Mouse (Mus musculus) adrenal gland, postnatal 10 days (tissue): Measurements from ENCODE around the gene Kcne4. TPM values are rescaled to one million over a fixed set of nuclear protein-coding genes. Genes with fewer than 3 reads are reported as not detected.

ENCODE experiments used
- DNase-seq: peaks from one replicate; pipeline ENCODE4 v3.0.0; 2021; ENCODE audit warnings: mixed read lengths
- total RNA-seq, 2 experiments: library from RNA; stranded (reverse); gene quantifications; 2 replicates each; pipeline ENCODE4 v1.2.3; 2021

Gene Kcne4
- total RNA-seq, 2 experiments from 2014 or later, result 4.3 to 7.0 TPM

- DNase-seq, result no peak
These were observed 43.0 kb downstream of the Kcne4 start for GRCm38 (mm10) chr1:78859573-78859972.

DNA sequence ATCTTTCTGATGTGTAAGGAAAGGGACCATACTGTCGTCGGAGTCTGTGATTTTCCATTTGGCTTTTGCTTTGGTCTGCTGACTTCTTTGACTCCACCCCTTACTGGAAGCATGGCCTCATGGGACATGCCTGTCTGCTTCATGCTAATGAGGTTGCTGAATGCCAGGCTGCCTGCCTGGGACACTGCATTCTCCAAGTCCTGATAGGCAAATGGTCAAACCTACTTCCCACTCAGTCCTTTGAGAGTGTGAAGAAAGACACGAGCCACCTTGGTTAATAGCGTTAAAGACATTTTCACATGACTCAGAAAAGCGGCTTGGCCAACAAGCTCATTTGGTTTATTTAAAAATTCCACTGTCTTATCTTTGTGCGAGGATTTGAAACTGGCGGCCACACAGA lies 43.5 kb downstream of the Kcne4 start:
- peak; percentile 59 for DNase-seq

GRCm38 (mm10) chr1:78862281-78862680 lies 45.7 kb downstream of the Kcne4 start:
- DNase-seq, result peak; percentile 39

GRCm38 (mm10) chr1:78863833-78864232 lies 47.3 kb downstream of the Kcne4 start:
- DNase-seq, result peak; percentile 25

GRCm38 (mm10) chr1:78864351-78864750 lies 47.8 kb downstream of the Kcne4 start:
- peak; percentile 64 for DNase-seq

- no peak for DNase-seq
These were observed 48.3 kb downstream of the Kcne4 start for GRCm38 (mm10) chr1:78864799-78865346.

GRCm38 (mm10) chr1:78865991-78866390 lies 49.4 kb downstream of the Kcne4 start:
- DNase-seq, result no peak

- no peak for DNase-seq
These were observed 49.9 kb downstream of the Kcne4 start for GRCm38 (mm10) chr1:78866455-78866854.

Other genes starting within 250 kb of the Kcne4 start
- gene Acsl3, start 158.9 kb upstream of the Kcne4 start, total RNA-seq, result 10 to 100 TPM; 14.7 to 19.8 TPM
- 1 to 10 TPM; 3.7 to 4.4 TPM for gene Utp14b, start 158.7 kb upstream of the Kcne4 start, total RNA-seq